Mouse (Mus musculus) stomach, embryonic 16.5 days (tissue): Measurements from ENCODE around the gene Cdc5l. TPM values are rescaled to one million over a fixed set of nuclear protein-coding genes. Genes with fewer than 3 reads are reported as not detected.

Source experiments
- ATAC-seq: fragments of 200-750 bp; cut with Nextera tagmentation; 2 replicates; pipeline ENCODE4 v1.8.0; 2017; ENCODE audit warnings: moderate number of reproducible peaks, moderate TSS enrichment; ENCODE audit not compliant: insufficient read depth, low FRiP score
- H3K27ac ChIP-seq: fragments of 300-500 bp; sonication (generic); 2 replicates; pipeline ENCODE4 v1.5.1; 2014; ENCODE audit warnings: low read length
- H3K27me3 ChIP-seq: fragments of 300-500 bp; sonication (generic); 2 replicates; pipeline ENCODE4 v1.6.1; 2014; ENCODE audit warnings: low read length, control low read depth, mixed read lengths; ENCODE audit not compliant: control insufficient read depth, insufficient read depth
- H3K36me3 ChIP-seq: fragments of 300-500 bp; sonication (generic); 2 replicates; pipeline ENCODE4 v1.6.1; 2014; ENCODE audit warnings: low read length; ENCODE audit not compliant: control insufficient read depth, insufficient read depth
- H3K4me1 ChIP-seq: fragments of 300-500 bp; sonication (generic); 2 replicates; pipeline ENCODE4 v1.6.1; 2014; ENCODE audit warnings: low read length, control low read depth, mixed read lengths; ENCODE audit not compliant: control insufficient read depth, insufficient read depth
- H3K4me2 ChIP-seq: fragments of 300-500 bp; sonication (generic); 2 replicates; pipeline ENCODE4 v1.6.1; 2014; ENCODE audit warnings: low read depth, low read length, mixed read lengths
- H3K4me3 ChIP-seq: fragments of 300-500 bp; sonication (generic); replicated peaks from 2 replicates; pipeline ENCODE4 v1.5.1; 2014; ENCODE audit warnings: mild to moderate bottlenecking, low read length
- H3K9ac ChIP-seq: fragments of 300-500 bp; sonication (generic); 2 replicates; pipeline ENCODE4 v1.6.1; 2014; ENCODE audit warnings: low read length
- H3K9me3 ChIP-seq: fragments of 300-500 bp; sonication (generic); replicated peaks from 2 replicates; pipeline ENCODE4 v1.6.1; 2016; ENCODE audit warnings: low read length, control low read depth; ENCODE audit not compliant: control insufficient read depth
- WGBS: fragments of 180-500 bp; shearing (Covaris S2); extraction: QIAGEN DNeasy Blood & Tissue Kit; methylation state at CpG from one replicate; pipeline ENCODE4 v1.1.7; 2014; 5-methylcytosine and 5-hydroxymethylcytosine counted together
- polyA plus RNA-seq: library from polyadenylated mRNA; unstranded; fragments of >200 nt; fragmentation: Nextera tagmentation; extraction: Ambion mirVana; gene quantifications from 2 replicates; pipeline ENCODE4 v1.2.1, GENCODE M21; 2015

The Cdc5l gene
- polyA plus RNA-seq: 51.0 and 54.2 TPM in 2 replicates

- Histone ChIP-seq H3K4me3 (peak within 1 kb of the TSS; percentile 94), H3K9ac (peak within 1 kb of the TSS; percentile 94), H3K4me2 (peak within 1 kb of the TSS; percentile 84), H3K27ac (peak within 1 kb of the TSS; percentile 99), H3K9me3 (no peaks in the 10 kb centered on the region), H3K4me1 (peaks cover 15% of the 10 kb centered on the region), H3K27me3 (no peaks in the 10 kb centered on the region), H3K36me3 (no peaks in the 10 kb centered on the region)
- WGBS: under 1% methylated on average over 73 of the region's 73 CpGs
- ATAC-seq: peak; percentile 99
These were observed at the start of gene Cdc5l for GRCm38 (mm10) chr17:45433419-45434261. Gene Cdc5l, minus strand, starts transcription at chr17:45433737.

DNA sequence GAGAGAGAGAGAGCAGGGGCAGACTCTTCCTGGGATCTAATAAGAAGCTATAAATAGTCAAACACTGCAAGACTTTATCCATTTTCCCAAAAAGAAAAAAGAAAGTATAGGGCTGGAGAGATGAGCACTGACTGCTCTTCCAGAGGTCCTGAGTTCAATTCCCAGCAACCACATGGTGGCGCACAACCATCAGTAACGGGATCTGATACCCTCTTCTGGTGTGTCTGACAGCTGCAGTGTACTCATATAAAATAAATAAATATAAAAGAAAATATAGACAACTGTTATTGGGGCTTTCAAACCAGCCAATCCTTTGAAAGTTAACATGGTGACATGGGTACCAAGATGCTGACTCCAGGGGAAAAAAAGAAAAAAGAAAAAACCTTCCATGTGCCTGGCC, 46.9 kb upstream of the Cdc5l start:
- no peaks in the 10 kb centered on the region for H3K27me3 ChIP-seq
- no peaks in the 10 kb centered on the region for H3K4me1 ChIP-seq
- no peak for ATAC-seq
- no peak overlapping the region for H3K4me3 ChIP-seq
- H3K9me3 ChIP-seq: no peaks in the 10 kb centered on the region
- no peaks in the 10 kb centered on the region for H3K36me3 ChIP-seq
- H3K4me2 ChIP-seq: no peak overlapping the region
- 25% methylated on average over 2 of the region's 2 CpGs for WGBS
- no peak overlapping the region for H3K9ac ChIP-seq
- no peak overlapping the region for H3K27ac ChIP-seq

GRCm38 (mm10) chr17:45478234-45478825, 44.8 kb upstream of the Cdc5l start:
- no peak overlapping the region for H3K4me3 ChIP-seq
- H3K27me3 ChIP-seq: peaks cover 4% of the 10 kb centered on the region; the same call in 1 of the 2 replicates
- no peak overlapping the region for H3K9ac ChIP-seq
- no peaks in the 10 kb centered on the region for H3K9me3 ChIP-seq
- no peak overlapping the region for H3K27ac ChIP-seq
- 12% methylated on average over 12 of the region's 12 CpGs for whole genome bisulfite sequencing
- H3K36me3 ChIP-seq: no peaks in the 10 kb centered on the region
- peaks cover 8% of the 10 kb centered on the region; the same call in 1 of the 2 replicates for H3K4me1 ChIP-seq
- ATAC-seq: no peak
- no peak overlapping the region for H3K4me2 ChIP-seq

- Histone ChIP-seq H3K9ac (peak within 1 kb of the TSS; percentile 58), H3K27ac (no peak within 1 kb of the TSS), H3K4me2 (peak within 1 kb of the TSS; percentile 69), H3K36me3 (no peaks in the 10 kb centered on the region), H3K9me3 (no peaks in the 10 kb centered on the region), H3K27me3 (peaks cover 4% of the 10 kb centered on the region; the same call in 1 of the 2 replicates), H3K4me3 (peak within 1 kb of the TSS; percentile 42), H3K4me1 (peaks cover 8% of the 10 kb centered on the region; the same call in 1 of the 2 replicates)
- peak; percentile 53 for ATAC-seq
- 7% methylated on average over 30 of the region's 30 CpGs for WGBS
These were observed 41.3 kb upstream of the Cdc5l start, which contains the start of gene Spats1 for GRCm38 (mm10) chr17:45474669-45475465. Gene Spats1, minus strand, starts transcription at chr17:45475415.

DNA sequence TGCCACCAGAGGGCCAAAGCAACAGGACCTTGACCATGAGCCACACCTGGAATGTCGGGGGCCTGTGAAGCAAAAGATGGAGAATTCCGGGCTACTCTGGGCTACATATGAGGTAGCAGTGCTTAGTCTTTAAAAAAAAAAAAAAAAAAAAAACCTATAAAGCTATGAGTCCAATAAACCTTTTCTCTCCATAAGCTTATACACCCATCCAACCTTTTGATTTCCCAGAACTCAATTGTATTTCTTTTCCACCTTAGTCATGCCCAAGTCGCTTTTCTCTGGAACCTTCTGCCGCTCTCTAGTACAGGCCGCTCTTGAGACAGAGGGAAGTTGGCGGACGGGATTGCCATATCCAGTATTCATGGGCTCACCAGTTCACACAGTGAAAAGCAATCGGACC, 40.6 kb upstream of the Cdc5l start:
- ATAC-seq: no peak
- Histone ChIP-seq H3K27ac (no peak overlapping the region), H3K27me3 (peaks cover 4% of the 10 kb centered on the region; the same call in 1 of the 2 replicates), H3K9ac (peak overlapping the region; percentile 58; the same call in 1 of the 2 replicates), H3K36me3 (no peaks in the 10 kb centered on the region), H3K4me2 (peak overlapping the region; percentile 69), H3K4me3 (peak overlapping the region; percentile 42; the same call in 1 of the 2 replicates), H3K9me3 (no peaks in the 10 kb centered on the region), H3K4me1 (peaks cover 8% of the 10 kb centered on the region; the same call in 1 of the 2 replicates)
- 67% methylated on average over 8 of the region's 8 CpGs for WGBS

GRCm38 (mm10) chr17:45473667-45474066, 40.1 kb upstream of the Cdc5l start:
- H3K36me3 ChIP-seq: no peaks in the 10 kb centered on the region
- peaks cover 8% of the 10 kb centered on the region; the same call in 1 of the 2 replicates for H3K4me1 ChIP-seq
- no peak overlapping the region for H3K4me3 ChIP-seq
- 72% methylated on average over 6 of the region's 6 CpGs for WGBS
- no peak overlapping the region for H3K27ac ChIP-seq
- no peaks in the 10 kb centered on the region for H3K9me3 ChIP-seq
- no peak overlapping the region for H3K9ac ChIP-seq
- H3K4me2 ChIP-seq: no peak overlapping the region
- peaks cover 4% of the 10 kb centered on the region; the same call in 1 of the 2 replicates for H3K27me3 ChIP-seq
- ATAC-seq: no peak

GRCm38 (mm10) chr17:45470726-45471125, 37.2 kb upstream of the Cdc5l start:
- H3K36me3 ChIP-seq: no peaks in the 10 kb centered on the region
- 77% methylated on average over 7 of the region's 7 CpGs for WGBS
- no peak for ATAC-seq
- H3K4me3 ChIP-seq: no peak overlapping the region
- H3K4me1 ChIP-seq: peaks cover 8% of the 10 kb centered on the region; the same call in 1 of the 2 replicates
- H3K27me3 ChIP-seq: peaks cover 4% of the 10 kb centered on the region; the same call in 1 of the 2 replicates
- no peak overlapping the region for H3K4me2 ChIP-seq
- H3K27ac ChIP-seq: no peak overlapping the region
- no peaks in the 10 kb centered on the region for H3K9me3 ChIP-seq
- no peak overlapping the region for H3K9ac ChIP-seq

GRCm38 (mm10) chr17:45468302-45468701, 34.8 kb upstream of the Cdc5l start:
- no peak overlapping the region for H3K27ac ChIP-seq
- no peak overlapping the region for H3K4me2 ChIP-seq
- no peak overlapping the region for H3K4me3 ChIP-seq
- no peaks in the 10 kb centered on the region for H3K36me3 ChIP-seq
- H3K9me3 ChIP-seq: no peaks in the 10 kb centered on the region
- 82% methylated on average over 5 of the region's 5 CpGs for whole genome bisulfite sequencing
- H3K27me3 ChIP-seq: no peaks in the 10 kb centered on the region
- ATAC-seq: no peak
- H3K9ac ChIP-seq: no peak overlapping the region
- H3K4me1 ChIP-seq: no peaks in the 10 kb centered on the region
